Mouse (Mus musculus) cerebellum, postnatal 10 days (tissue): ENCODE measurements at regions not wholly inside any gene's neighbourhood (a gene's known extent, or its start where the extent isn't known, plus 50 kb on each side); places are given as distances from the start of the nearest gene placed in this dataset.

ENCODE experiments used
- DNase-seq, 2 experiments: peaks; one replicate each; pipeline ENCODE4 v3.0.0; 2021; ENCODE audit warnings: mixed read lengths in 2 of 2

DNA sequence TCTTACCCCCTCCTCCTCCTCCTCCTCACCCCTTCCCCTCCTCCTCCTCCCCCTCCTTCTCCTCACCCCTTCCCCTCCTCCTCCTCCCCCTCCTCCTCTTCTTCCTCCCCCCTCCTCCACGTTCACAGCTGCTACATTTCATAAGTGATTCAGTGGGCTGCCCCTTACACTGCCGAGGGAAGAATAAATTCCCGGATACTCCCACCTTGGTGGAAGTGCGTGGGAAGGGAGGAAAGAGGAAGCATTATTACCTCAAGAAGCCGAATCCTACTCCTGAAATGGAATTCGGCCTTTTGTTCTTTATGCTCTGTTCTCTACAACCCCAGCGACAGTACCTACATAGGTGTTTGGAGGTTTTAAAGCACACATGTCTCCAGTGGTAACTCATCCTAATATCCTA is 256.1 kb downstream of the Cd83 start:
- no peak for DNase-seq

- DNase-seq: peak; percentile 70 to 76
Observed at GRCm38 (mm10) chr13:44042730-44043493, 258.3 kb downstream of the Cd83 start.

DNA sequence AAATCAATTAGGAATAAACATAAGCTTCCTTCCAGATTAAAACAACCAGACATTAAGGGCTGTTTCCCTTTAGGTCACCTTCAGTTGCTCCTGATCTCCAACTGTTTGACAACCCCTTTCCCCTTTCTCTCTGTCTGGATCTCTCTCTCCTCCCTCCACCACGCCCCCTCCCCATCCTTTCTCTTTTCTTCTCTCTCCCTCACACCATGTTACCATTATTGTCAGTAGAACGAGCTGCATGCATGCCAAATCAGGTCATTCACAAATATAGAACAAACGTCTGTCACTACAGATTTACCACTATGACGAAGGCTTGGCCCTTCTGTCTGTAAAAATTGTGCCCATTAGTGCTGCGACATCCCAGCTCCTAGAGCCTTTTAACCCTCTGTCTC is 258.9 kb downstream of the Cd83 start:
- DNase-seq: peak; percentile 93 to 96

DNA sequence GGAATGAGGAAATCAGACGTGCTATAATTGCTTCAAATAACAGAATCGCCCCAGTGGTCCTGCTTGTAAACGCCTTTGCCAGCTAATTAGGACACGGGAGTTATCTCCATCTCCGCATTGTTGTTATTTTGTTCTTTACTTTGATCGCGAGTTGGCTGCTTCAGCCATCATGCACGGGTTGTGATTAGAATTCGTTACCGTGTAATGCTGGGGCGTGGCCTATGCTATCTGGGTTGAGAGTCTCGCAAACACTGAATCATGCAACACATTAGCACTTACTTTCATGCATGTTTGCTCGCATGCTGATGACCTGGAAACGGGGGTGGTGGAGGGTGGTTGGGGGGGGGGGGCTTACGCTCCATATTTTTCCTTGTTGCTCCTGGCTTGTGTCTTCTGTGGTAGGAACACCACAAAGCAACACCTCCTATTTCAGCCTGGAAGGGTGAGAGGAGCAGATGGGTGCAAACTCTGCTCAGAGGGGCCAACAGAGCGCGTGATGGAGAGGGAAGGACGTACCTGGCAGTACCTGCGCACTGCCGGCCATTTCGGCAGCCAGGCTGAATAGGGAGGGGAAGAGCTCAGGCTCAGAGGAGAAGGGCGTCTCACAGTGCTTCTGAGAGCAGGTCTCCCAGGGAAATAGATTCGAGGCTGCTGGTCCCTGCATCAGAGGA is 260.1 kb downstream of the Cd83 start:
- peak; percentile 82 to 88 for DNase-seq

GRCm38 (mm10) chr13:44046436-44046835 is 261.9 kb downstream of the Cd83 start:
- DNase-seq: no peak

DNA sequence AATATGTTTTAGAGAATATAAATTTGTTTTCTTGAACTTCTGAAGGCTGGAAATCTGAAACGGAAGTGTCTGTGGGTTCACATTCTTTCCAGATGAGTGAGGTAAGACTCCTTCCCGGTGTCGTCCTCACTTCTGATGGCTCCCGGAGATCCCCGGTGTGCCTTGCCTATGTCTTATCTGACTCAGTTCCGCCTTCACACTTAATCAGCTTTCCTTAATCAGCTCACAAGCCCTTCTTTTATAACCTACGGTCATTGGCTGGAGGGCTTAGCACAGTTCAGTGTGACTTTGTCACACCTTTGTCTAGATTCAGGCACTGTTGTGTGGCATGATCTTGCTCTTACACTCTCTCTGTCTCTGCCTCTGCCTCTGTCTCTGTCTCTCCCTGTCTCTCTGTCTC is 269.6 kb downstream of the Cd83 start:
- no peak for DNase-seq

- DNase-seq: peak in 1 of 2 experiments; percentile 40
Observed at GRCm38 (mm10) chr13:44055573-44056491, 271.3 kb downstream of the Cd83 start.

DNA sequence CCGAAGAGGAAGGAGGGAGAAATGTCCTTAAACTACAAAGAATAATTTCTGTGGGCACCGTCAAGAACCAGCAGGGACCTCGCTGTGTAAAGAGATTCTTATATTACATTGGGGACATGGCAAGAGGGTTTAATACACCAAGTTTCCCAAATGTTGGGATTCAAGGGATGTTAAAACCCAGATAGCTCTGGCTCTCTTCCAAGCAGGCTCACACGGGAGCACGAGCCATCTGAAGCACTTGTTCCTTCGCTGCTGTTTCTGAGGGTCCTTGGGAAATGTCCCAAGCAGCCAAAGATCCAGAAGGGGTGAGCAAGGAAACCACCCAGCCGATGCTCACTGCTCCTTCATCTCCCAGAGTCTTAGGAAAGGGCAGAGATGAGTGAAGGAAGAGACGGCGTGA is 272.1 kb downstream of the Cd83 start:
- DNase-seq: peak; percentile 58 to 69

DNA sequence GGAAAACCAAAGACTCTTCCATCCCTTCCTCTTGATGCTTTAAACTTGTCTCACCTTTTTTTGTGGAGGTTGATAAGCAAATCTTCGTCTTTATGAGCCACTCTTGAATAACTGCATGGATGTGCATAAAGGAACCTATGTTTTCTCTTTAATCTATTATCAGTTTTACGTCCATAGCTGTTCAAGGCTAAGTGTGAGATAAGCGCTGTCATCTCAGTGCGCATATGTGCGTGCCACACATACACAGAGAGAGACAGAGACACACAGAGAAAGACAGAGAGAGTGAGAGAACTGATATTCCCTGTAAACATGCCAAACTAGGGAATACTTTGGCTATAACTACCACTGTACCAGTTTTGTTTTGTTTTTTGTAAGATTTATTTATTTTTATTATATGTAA is 273.0 kb downstream of the Cd83 start:
- no peak for DNase-seq

DNA sequence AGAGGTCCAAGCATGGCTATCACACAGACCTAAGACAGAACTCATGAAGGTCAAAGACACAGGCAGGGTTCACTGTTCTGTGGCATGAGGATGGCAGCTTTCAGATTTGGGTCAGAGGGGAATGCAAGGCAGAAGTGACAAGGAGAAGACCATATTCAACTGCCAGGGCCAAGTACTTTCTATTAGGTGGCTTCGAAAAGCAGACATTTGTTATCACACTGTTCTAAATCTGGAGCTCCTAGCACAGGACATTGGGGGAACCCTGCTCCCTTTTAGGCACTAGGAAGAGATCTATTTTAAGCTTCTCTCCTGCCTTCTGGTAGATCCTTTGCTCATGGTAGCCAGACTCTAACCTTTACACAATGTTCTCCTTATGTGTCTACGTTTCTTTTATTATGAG is 273.7 kb downstream of the Cd83 start:
- DNase-seq: no peak

GRCm38 (mm10) chr13:44059436-44059835 is 274.9 kb downstream of the Cd83 start:
- peak; percentile 40 to 57 for DNase-seq

DNA sequence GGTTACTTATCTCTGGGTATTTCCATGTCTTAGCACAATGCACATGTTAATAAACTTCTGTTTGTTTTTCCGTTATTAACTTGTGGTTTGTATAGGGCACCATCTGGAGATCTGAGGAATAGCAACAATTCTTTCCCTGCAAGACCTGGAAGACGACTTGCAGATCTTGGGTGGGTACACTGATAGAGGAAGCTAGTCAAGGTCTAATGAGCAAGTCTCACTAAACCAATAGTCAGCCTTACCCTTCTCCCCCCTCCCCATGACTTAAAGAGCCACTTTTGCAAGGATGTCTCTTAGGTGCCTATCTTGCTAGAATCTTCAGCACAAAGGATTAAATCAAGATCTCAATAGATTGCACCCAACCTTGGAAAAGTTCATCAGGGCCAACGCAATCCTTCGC is 276.7 kb downstream of the Cd83 start:
- no peak for DNase-seq

DNA sequence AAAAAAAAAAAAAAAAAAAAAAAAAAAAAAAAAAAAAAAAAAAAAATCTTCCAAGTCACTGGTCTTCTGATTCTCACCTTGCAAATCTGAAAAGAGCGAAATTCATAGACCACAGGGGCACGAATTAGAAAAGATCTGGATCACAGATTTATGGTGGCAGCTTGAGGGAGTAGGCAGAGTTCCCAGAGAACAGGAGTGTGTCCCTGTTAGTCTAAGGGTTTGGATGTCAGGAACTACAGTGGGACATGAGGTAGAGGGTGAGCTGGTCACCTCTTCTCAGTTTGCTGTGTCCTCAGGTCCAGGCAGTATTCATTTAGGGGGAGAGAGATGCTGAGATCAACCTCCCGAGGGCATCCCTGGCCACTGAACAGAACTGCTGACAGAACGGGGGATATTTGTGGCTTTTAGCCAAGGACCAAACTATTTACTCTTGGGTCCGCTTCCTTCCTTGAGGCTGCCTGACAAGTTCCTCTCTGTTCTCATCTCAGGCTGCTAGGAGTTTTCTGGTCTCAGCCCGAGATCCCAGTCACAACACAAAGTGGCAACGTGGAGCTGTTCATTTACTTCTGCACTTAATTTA is 277.2 kb downstream of the Cd83 start:
- DNase-seq: peak; percentile 70 to 75

GRCm38 (mm10) chr13:44063317-44063716 is 278.7 kb downstream of the Cd83 start:
- no peak for DNase-seq

GRCm38 (mm10) chr13:44064026-44064425 is 279.5 kb downstream of the Cd83 start:
- no peak for DNase-seq

DNA sequence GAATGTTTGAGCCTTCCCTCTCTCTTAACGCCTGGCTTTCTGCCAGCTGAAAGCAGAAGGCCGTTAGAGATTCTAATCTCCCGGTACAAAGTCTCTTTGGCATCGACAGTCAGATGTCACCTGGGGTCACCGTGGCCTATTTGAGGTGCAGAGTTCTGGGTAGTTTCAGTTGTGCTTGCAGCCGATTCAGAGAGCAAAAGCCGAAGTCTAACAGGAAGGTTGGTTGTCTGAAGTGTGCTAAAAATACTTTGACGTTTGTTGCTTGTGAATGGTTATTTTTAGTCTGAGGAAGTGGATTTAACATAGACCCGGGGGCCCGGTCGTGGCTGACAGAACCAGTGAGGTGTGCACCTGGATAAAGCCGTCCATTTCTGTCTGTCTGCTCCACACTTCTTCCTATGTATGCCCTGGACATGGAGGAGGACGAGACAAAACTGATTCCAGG is 281.2 kb downstream of the Cd83 start:
- DNase-seq: peak; percentile 75

- no peak for DNase-seq
Observed at GRCm38 (mm10) chr13:44067244-44067643, 282.7 kb downstream of the Cd83 start.

- no peak for DNase-seq
Observed at GRCm38 (mm10) chr13:44068951-44069350, 284.4 kb downstream of the Cd83 start.

DNA sequence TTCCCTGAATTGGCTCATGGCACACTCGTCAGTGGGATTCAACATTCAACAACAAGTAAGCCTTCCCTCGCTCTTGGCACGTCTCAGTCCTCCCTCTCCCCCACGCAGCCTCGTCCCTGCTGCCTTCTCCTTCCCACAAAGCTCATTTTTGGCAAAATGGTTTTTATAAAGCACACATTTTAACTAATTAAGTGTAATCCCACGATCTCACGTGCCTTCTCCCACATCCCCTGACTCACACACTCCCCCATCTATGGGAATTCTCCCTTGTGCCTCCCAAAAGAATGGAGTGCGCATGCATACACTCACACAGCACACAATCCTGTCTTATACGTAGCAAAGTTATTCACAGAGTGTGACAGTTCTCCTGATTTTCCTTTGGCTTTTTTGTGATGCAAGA is 288.5 kb downstream of the Cd83 start:
- DNase-seq: no peak

DNA sequence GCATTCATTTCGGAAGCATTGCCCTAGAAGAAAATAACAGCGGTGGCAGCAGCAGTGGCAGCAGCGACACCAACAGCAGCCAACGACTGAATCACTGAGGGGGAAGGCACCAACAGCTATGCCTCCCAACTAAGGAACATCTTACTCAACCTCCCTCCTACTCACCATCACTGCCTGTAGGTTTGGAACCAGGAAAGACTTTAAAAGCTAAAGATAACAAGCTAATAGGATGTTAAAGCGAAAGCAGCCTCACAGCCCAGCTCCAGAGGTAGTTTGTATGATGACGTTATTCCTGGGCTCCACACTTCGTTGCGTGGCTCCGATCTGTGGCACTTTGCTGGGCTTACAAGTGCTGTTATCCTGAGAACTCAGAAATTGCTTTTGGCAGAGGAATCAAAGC is 289.6 kb downstream of the Cd83 start:
- DNase-seq: no peak

GRCm38 (mm10) chr13:44077022-44077421 is 292.4 kb downstream of the Cd83 start:
- no peak for DNase-seq

GRCm38 (mm10) chr13:44085621-44086510 is 301.3 kb downstream of the Cd83 start:
- no peak for DNase-seq
